Comparison of ENCODE assay signal across 8 mouse cellular contexts in genomic region chr5:122285029-122285766, GRCm38 (mm10). TPM values are rescaled to one million over a fixed set of nuclear protein-coding genes. Genes with fewer than 3 reads are reported as not detected.
DNase-seq lines count a peak whose midpoint lies in the region; ATAC-seq and TF ChIP-seq lines count a peak whose summit lies in the region.

No protein-coding gene starts in this region.

- H3K9ac ChIP-seq in embryonic facial prominence, embryonic 15.5 days, result peak overlapping the region; percentile 72
- H3K9ac ChIP-seq in heart, embryonic 15.5 days, result peak overlapping the region; percentile 86

- H3K9me3 ChIP-seq in G1E (replicated peaks), result no peaks in the 10 kb centered on the region
- H3K9me3 ChIP-seq in embryonic facial prominence, embryonic 15.5 days (replicated peaks), result no peaks in the 10 kb centered on the region
- H3K9me3 ChIP-seq in heart, embryonic 15.5 days (replicated peaks), result no peaks in the 10 kb centered on the region

- 2% methylated on average over 33 of the region's 34 CpGs for WGBS in embryonic facial prominence, embryonic 15.5 days
- under 1% methylated on average over 34 of the region's 34 CpGs for WGBS in heart, embryonic 15.5 days

- H3K4me3 ChIP-seq in G1E (ENCODE audit: low read depth, low read length), result peak overlapping the region; percentile 76
- H3K4me3 ChIP-seq in embryonic facial prominence, embryonic 15.5 days (replicated peaks), result peak overlapping the region; percentile 95
- peak overlapping the region; percentile 85 for H3K4me3 ChIP-seq in heart, embryonic 15.5 days

- peak overlapping the region; percentile 90 for H3K4me2 ChIP-seq in embryonic facial prominence, embryonic 15.5 days (replicated peaks)
- peak overlapping the region; percentile 89 for H3K4me2 ChIP-seq in heart, embryonic 15.5 days

- peaks cover 10% of the 10 kb centered on the region for H3K27me3 ChIP-seq in G1E (ENCODE audit: insufficient read depth, low read length)
- H3K27me3 ChIP-seq in embryonic facial prominence, embryonic 15.5 days, result no peaks in the 10 kb centered on the region
- H3K27me3 ChIP-seq in heart, embryonic 15.5 days, result no peaks in the 10 kb centered on the region

- peak; percentile 58 for DNase-seq in G1E (ENCODE audit: low spot score)
- peak; percentile 72 for DNase-seq in adrenal gland, postnatal 25 days
- DNase-seq in kidney, postnatal 10 days, result peak; percentile 69
- peak; percentile 56 for DNase-seq in lung, postnatal 25 days (ENCODE audit: low spot score)
- peak; percentile 34 for DNase-seq in spleen, adult 12 weeks (ENCODE audit: low spot score)

- no peak for ATAC-seq in G1E (ENCODE audit: extremely low read depth, insufficient number of reproducible peaks, low FRiP score, poor library complexity, severe bottlenecking)
- ATAC-seq in embryonic facial prominence, embryonic 15.5 days (ENCODE audit: insufficient number of reproducible peaks, low FRiP score, low TSS enrichment, low read depth), result no peak
- ATAC-seq in heart, embryonic 15.5 days (replicated peaks; ENCODE audit: insufficient number of reproducible peaks, insufficient read depth, low FRiP score, low read depth), result peak; percentile 31; the same call in 1 of the 2 replicates
- no peak for ATAC-seq in inflammation-experienced regulatory T-cells, adult 6 months

- peaks cover 38% of the 10 kb centered on the region for H3K36me3 ChIP-seq in G1E (replicated peaks)
- H3K36me3 ChIP-seq in embryonic facial prominence, embryonic 15.5 days, result no peaks in the 10 kb centered on the region
- no peaks in the 10 kb centered on the region; the same call in 1 of the 2 replicates for H3K36me3 ChIP-seq in heart, embryonic 15.5 days

- no peak for TF ChIP-seq CTCF in G1E (IDR thresholded peaks at IDR 0.05; ENCODE audit: low read depth, low read length)

- H3K27ac ChIP-seq in embryonic facial prominence, embryonic 15.5 days (replicated peaks), result peak overlapping the region; percentile 73; the same call in 1 of the 2 replicates
- peak overlapping the region; percentile 90 for H3K27ac ChIP-seq in heart, embryonic 15.5 days

- H3K4me1 ChIP-seq in G1E (ENCODE audit: insufficient read depth, low read depth, low read length), result peaks cover 39% of the 10 kb centered on the region
- H3K4me1 ChIP-seq in embryonic facial prominence, embryonic 15.5 days, result peaks cover 29% of the 10 kb centered on the region
- peaks cover 46% of the 10 kb centered on the region for H3K4me1 ChIP-seq in heart, embryonic 15.5 days (replicated peaks)

RNA-seq across cellular contexts. Expression of gene Pptc7, which starts 1.0 kb away (rescaled TPM):
- total RNA-seq in G1E (2014; fragmentation: Nextera tagmentation), result 11.3 and 12.5 TPM in 2 replicates
- total RNA-seq in G1E (2017), result 15.3 and 16.7 TPM in 2 replicates
- 10.6 and 11.4 TPM in 2 replicates for polyA plus RNA-seq in G1E (2012)
- total RNA-seq in adrenal gland, postnatal 25 days (2021), result 48.2 and 52.6 TPM in 2 replicates
- 8.0 and 9.5 TPM in 2 replicates for polyA plus RNA-seq in embryonic facial prominence, embryonic 15.5 days (2015; fragmentation: Nextera tagmentation; extraction: Ambion mirVana)
- 11.9 and 12.2 TPM in 2 replicates for polyA plus RNA-seq in heart, embryonic 15.5 days (2015; fragmentation: Nextera tagmentation; extraction: Ambion mirVana)
- polyA plus RNA-seq in inflammation-experienced regulatory T-cells, adult 6 months (2017; shearing (Covaris generic)), result 10 to 100 TPM in 2 of 3 experiments, 1 to 10 TPM in 1; 9.6 to 21.6 (median 20.9) TPM

RNA-seq across cellular contexts. Expression of gene Tctn1, which starts 20.9 kb away (rescaled TPM):
- total RNA-seq in G1E (2014; fragmentation: Nextera tagmentation) (10.2 and 10.9 TPM in 2 replicates), G1E (2017) (5.0 and 6.3 TPM in 2 replicates)
- polyA plus RNA-seq in G1E (2012), result 12.0 TPM in 2 replicates
- total RNA-seq in adrenal gland, postnatal 25 days (2021), result 16.5 and 19.0 TPM in 2 replicates
- polyA plus RNA-seq in embryonic facial prominence, embryonic 15.5 days (2015; fragmentation: Nextera tagmentation; extraction: Ambion mirVana), result 6.9 and 7.5 TPM in 2 replicates
- 2.5 and 3.3 TPM in 2 replicates for polyA plus RNA-seq in heart, embryonic 15.5 days (2015; fragmentation: Nextera tagmentation; extraction: Ambion mirVana)
- 1 to 10 TPM in 1 of 3 experiments, under 1 TPM in 2; 0.68 to 1.7 (median 0.90) TPM for polyA plus RNA-seq in inflammation-experienced regulatory T-cells, adult 6 months (2017; shearing (Covaris generic))
